Mouse (Mus musculus) heart, embryonic 14.5 days (tissue): Measurements from ENCODE around the gene Plod3. TPM values are rescaled to one million over a fixed set of nuclear protein-coding genes. Genes with fewer than 3 reads are reported as not detected.
A peak's percentile ranks its signal among the peaks of the same experiment; 100 is the strongest.

Experiments
- ATAC-seq: fragments of 200-750 bp; cut with Nextera tagmentation; 2 replicates; pipeline ENCODE4 v1.8.0; 2017; ENCODE audit warnings: low read depth, moderate TSS enrichment; ENCODE audit not compliant: insufficient number of reproducible peaks, insufficient read depth, low FRiP score
- H3K27ac ChIP-seq, 2 experiments: fragments of 200-500 bp in 1 of 2; fragments of 300-500 bp in 1 of 2; sonication (generic) in 1 of 2; replicated peaks in 1 of 2; 2 replicates each; pipeline ENCODE4 v1.5.1; 2012 to 2014; ENCODE audit warnings: low read depth in 2 of 2, low read length in 2 of 2, control low read depth in 1 of 2, mild to moderate bottlenecking in 1 of 2, mixed read lengths in 1 of 2; ENCODE audit not compliant: control insufficient read depth in 1 of 2, insufficient read depth in 1 of 2
- H3K27me3 ChIP-seq: fragments of 300-500 bp; sonication (generic); 2 replicates; pipeline ENCODE4 v1.6.1; 2014; ENCODE audit warnings: mild to moderate bottlenecking, low read length, control low read depth; ENCODE audit not compliant: control insufficient read depth, insufficient read depth
- H3K36me3 ChIP-seq: fragments of 300-500 bp; sonication (generic); 2 replicates; pipeline ENCODE4 v1.6.1; 2014; ENCODE audit warnings: mild to moderate bottlenecking, control low read depth, low read length, mixed read lengths; ENCODE audit not compliant: control insufficient read depth, insufficient read depth
- H3K4me1 ChIP-seq, 2 experiments: fragments of 200-500 bp in 1 of 2; fragments of 300-500 bp in 1 of 2; sonication (generic) in 1 of 2; 2 replicates each; pipeline ENCODE4 v1.6.1; 2012 to 2014; ENCODE audit warnings: low read length in 2 of 2, control low read depth in 1 of 2, mixed read lengths in 1 of 2; ENCODE audit not compliant: control insufficient read depth in 2 of 2, insufficient read depth in 2 of 2
- H3K4me2 ChIP-seq: fragments of 300-500 bp; sonication (generic); 2 replicates; pipeline ENCODE4 v1.6.1; 2014; ENCODE audit warnings: mild to moderate bottlenecking, low read length
- H3K4me3 ChIP-seq, 2 experiments: fragments of 200-500 bp in 1 of 2; fragments of 300-500 bp in 1 of 2; sonication (generic) in 1 of 2; 2 replicates each; pipeline ENCODE4 v1.5.1; 2012 to 2014; ENCODE audit warnings: low read length in 2 of 2, mild to moderate bottlenecking in 2 of 2, control low read depth in 1 of 2, low read depth in 1 of 2, moderate library complexity in 1 of 2; ENCODE audit not compliant: control insufficient read depth in 1 of 2, insufficient read depth in 1 of 2
- H3K9ac ChIP-seq: fragments of 300-500 bp; sonication (generic); 2 replicates; pipeline ENCODE4 v1.6.1; 2014; ENCODE audit warnings: mild to moderate bottlenecking, low read length
- H3K9me3 ChIP-seq: fragments of 300-500 bp; sonication (generic); 2 replicates; pipeline ENCODE4 v1.6.1; 2016; ENCODE audit warnings: low read length, control low read depth; ENCODE audit not compliant: control insufficient read depth
- WGBS: fragments of 180-500 bp; shearing (Covaris S2); extraction: QIAGEN DNeasy Blood & Tissue Kit; methylation state at CpG from one replicate; pipeline ENCODE4 v1.1.7; 2014; 5-methylcytosine and 5-hydroxymethylcytosine counted together
- microRNA counts: library from miRNA; unstranded; fragments of <30 nt; microRNA quantifications from one replicate; lab custom pipeline; 2016
- microRNA-seq: library from miRNA; unstranded; fragments of <30 nt; microRNA quantifications from one replicate; pipeline ENCODE4, GENCODE M21; 2016
- polyA plus RNA-seq: library from polyadenylated mRNA; unstranded; fragments of >200 nt; fragmentation: Nextera tagmentation; extraction: Ambion mirVana; gene quantifications from 2 replicates; pipeline ENCODE4 v1.2.1, GENCODE M21; 2014

Gene Plod3
- polyA plus RNA-seq, 1 experiment from 2014 or later, result 38.3 TPM

DNA sequence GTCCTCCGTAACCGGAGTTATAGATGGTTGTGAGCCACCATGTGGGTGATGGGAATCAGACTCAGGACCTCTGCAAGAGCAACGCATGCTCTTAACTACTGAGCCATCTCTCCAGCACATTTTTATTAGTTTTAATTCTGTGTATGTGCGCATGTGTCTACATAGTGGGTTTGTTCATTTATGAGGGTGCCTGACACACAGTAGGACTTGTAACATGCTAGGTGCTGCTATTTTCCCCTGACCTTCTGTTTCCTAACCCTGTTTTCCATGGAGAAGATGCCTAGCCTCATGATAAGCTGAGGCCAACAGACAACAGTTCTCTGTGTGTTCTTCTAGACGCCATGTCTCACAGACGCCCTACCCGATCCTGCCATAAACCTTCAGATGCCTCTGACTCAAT is 57.2 kb downstream of the Plod3 start:
- no peaks in the 10 kb centered on the region for H3K9me3 ChIP-seq
- H3K27me3 ChIP-seq, result no peaks in the 10 kb centered on the region
- H3K4me3 ChIP-seq, result no peak overlapping the region
- no peak overlapping the region for H3K27ac ChIP-seq
- H3K4me2 ChIP-seq, result no peak overlapping the region
- H3K4me1 ChIP-seq, result peaks cover 5 to 6% of the 10 kb centered on the region in 2 experiments; a peak in 3 of 4 replicates
- peaks cover 37% of the 10 kb centered on the region for H3K36me3 ChIP-seq
- WGBS, result 91% methylated on average over 7 of the region's 7 CpGs
- ATAC-seq, result no peak
- H3K9ac ChIP-seq, result no peak overlapping the region

DNA sequence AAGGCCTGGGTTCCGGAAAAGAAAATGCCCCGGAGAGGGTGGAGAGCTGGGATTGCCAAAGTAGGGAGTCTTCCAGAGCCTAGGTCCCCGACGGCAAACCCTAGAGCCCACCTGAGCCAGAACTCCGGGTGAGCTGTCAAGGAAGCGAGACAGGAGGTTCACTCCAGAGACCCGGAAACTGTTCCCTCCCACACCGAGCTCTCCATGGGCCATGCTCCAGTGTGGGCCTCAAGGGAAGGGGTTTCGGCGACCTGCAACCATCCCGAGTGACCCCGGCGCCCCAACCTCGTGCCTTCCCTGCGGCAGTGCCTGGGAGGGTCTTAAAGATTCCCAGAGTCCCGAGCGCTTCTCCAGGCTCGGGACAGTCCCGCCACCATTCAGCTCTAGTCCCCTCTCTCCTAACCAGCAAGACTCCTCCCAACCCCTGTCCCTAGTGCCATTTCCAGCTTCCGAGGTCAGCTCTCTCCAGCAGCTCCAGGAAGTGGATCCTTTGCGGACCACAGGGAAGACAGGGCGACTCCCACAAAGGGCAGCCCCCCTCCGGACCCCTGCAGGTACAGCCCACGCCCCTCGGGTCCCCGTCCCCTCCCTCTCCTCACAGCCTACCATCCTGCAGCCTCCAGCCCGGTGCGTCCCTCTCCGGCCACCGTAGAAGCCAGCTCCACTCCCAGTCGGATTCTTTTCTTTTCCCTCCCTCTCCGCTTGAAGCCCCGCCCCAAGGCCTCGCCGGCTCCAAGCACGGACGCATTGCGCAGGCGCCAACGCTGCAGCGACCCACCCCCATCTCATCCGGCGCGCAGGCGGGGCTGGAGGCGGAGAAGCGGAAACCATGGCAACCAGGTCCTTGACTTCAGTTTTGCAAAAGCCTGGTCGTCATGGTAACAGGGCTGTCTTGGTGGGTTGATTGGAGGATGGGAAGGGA is 58.8 kb downstream of the Plod3 start, which contains the start of gene Ap1s1:
Gene Ap1s1 (minus strand): TSS at position 734 of the 922 bp plus-strand sequence.
- H3K36me3 ChIP-seq, result peaks cover 22% of the 10 kb centered on the region
- peak within 1 kb of the TSS; percentile 25 to 55; a peak in 3 of 4 replicates for H3K27ac ChIP-seq
- WGBS, result under 1% methylated on average over 46 of the region's 48 CpGs

More for the DNA sequence above, 58.8 kb downstream of the Plod3 start, which contains the start of gene Ap1s1:
- Histone ChIP-seq H3K4me3 (peak within 1 kb of the TSS; percentile 70 to 72), H3K9ac (peak within 1 kb of the TSS; percentile 89), H3K4me1 (peaks cover 5 to 6% of the 10 kb centered on the region in 2 experiments; a peak in 3 of 4 replicates), H3K27me3 (no peaks in the 10 kb centered on the region), H3K9me3 (no peaks in the 10 kb centered on the region), H3K4me2 (peak within 1 kb of the TSS; percentile 90)
- peak; percentile 83 for ATAC-seq

MicroRNAs within 50 kb of the gene (microRNA counts, 519-probe panel; counts per million panel counts)
- microRNA mmu-miR-702 (lab: Ali Mortazavi, UCI), result 322 counts per million, percentile 70 among the panel's probes with 10 or more counts

Small RNA genes within 50 kb of the gene (microRNA-seq; reads per million reads assigned to microRNA genes)
- 29.9 reads per million, percentile 36 among the genes with 10 or more reads in this experiment for gene Mir702

Other genes starting within 250 kb of the Plod3 start
- 7.8 and 14.2 TPM in 2 replicates for gene Col26a1, start 103.8 kb upstream of the Plod3 start, polyA plus RNA-seq
- 37.5 and 45.9 TPM in 2 replicates for gene Ift22, start 78.9 kb upstream of the Plod3 start, polyA plus RNA-seq
- gene Fis1, start 33.7 kb upstream of the Plod3 start, polyA plus RNA-seq, result 284 and 314 TPM in 2 replicates
- gene Cldn15, start 20.4 kb upstream of the Plod3 start, polyA plus RNA-seq, result 5.3 TPM in 2 replicates
- gene Znhit1, start 1.0 kb downstream of the Plod3 start, polyA plus RNA-seq, result 77.0 and 83.5 TPM in 2 replicates
- gene Vgf, start 39.4 kb downstream of the Plod3 start, polyA plus RNA-seq, result 0.09 TPM in 1 of 2 replicates, not detected in the other
- gene Ap1s1, start 59.1 kb downstream of the Plod3 start, polyA plus RNA-seq, result 117 and 120 TPM in 2 replicates
- gene Serpine1, start 85.2 kb downstream of the Plod3 start, polyA plus RNA-seq, result 0.93 and 1.0 TPM in 2 replicates
- 8.1 and 8.4 TPM in 2 replicates for gene Trim56, start 129.2 kb downstream of the Plod3 start, polyA plus RNA-seq
- gene Muc3, start 162.3 kb downstream of the Plod3 start, polyA plus RNA-seq, result not detected in 2 replicates
- not detected in 2 replicates for gene Muc3a, start 225.4 kb downstream of the Plod3 start, polyA plus RNA-seq